Mouse (Mus musculus): ENCODE data around the gene Apip. TPM values are rescaled to one million over a fixed set of nuclear protein-coding genes. Genes with fewer than 3 reads are reported as not detected.

Gene Apip
- total and polyA plus RNA-seq, 3 experiments, result 34.6 to 39.7 TPM; not detected in 1

DNA sequence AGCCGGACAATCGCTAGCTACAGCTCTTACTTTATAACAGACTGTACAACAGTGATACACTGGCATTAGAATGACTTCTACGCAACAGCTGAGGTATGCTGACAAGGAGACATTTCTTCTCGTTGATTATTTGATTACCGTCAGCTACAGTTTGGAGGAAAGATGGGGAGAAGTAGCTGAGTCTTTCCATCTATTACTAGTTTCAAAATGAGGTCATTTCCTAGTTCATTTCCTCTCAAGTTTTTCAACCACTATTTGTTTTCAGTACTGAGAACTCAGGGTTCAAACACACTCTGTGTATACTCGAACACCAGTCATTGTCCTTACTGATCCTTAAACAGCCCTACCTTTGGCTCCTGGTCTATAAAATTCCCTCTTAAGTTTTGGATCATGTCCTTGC is 17.7 kb upstream of the Apip start:
- peaks cover 3 to 4% of the 10 kb centered on the region in 2 experiments; a peak in 3 of 4 replicates for H3K36me3 ChIP-seq (ENCODE audit: control insufficient read depth in 1 of 2, insufficient read depth in 2 of 2, low read length in 2 of 2)

GRCm38 (mm10) chr2:103058266-103058665 is 15.2 kb upstream of the Apip start:
- Histone ChIP-seq H3K27ac (ENCODE audit: control insufficient read depth, low read depth, low read length) (no peak overlapping the region), H3K9me3 (replicated peaks; ENCODE audit: insufficient read depth, low read length) (no peaks in the 10 kb centered on the region), H3K4me3 (ENCODE audit: control insufficient read depth in 1 of 2, insufficient read depth in 1 of 2, low read depth in 2 of 2, low read length in 2 of 2) (no peak overlapping the region), H3K79me2 (ENCODE audit: control insufficient read depth, insufficient read depth, low read length, poor library complexity) (peaks cover 23% of the 10 kb centered on the region), H3K4me1 (ENCODE audit: control insufficient read depth in 1 of 2, insufficient read depth in 2 of 2, low read length in 2 of 2) (peaks cover 0 to 3% of the 10 kb centered on the region in 2 experiments; a peak in 1 of 4 replicates), H3K36me3 (ENCODE audit: control insufficient read depth in 1 of 2, insufficient read depth in 2 of 2, low read length in 2 of 2) (peaks cover 4 to 7% of the 10 kb centered on the region in 2 experiments; a peak in 3 of 4 replicates), H3K9ac (ENCODE audit: control insufficient read depth, low read depth, low read length, poor library complexity, severe bottlenecking) (no peak overlapping the region), H3K27me3 (ENCODE audit: control insufficient read depth in 1 of 2, insufficient read depth in 2 of 2, low read length in 2 of 2) (no peaks in the 10 kb centered on the region)
- TF ChIP-seq MXI1 (IDR thresholded peaks at IDR 0.05; ENCODE audit: low read depth, low read length) (no peak), POLR2A (IDR thresholded peaks at IDR 0.05; ENCODE audit: control insufficient read depth in 1 of 2, insufficient read depth in 1 of 2, low read depth in 1 of 2, low read length in 2 of 2, poor library complexity in 1 of 2) (no peak), MAX (IDR thresholded peaks at IDR 0.05; ENCODE audit: low read length) (no peak), NELFE (IDR thresholded peaks at IDR 0.05; ENCODE audit: low read depth, low read length) (no peak), GATA1 (IDR thresholded peaks at IDR 0.05; ENCODE audit: low read depth, low read length) (no peak), BHLHE40 (IDR thresholded peaks at IDR 0.05; ENCODE audit: borderline replicate concordance, low read depth, low read length) (no peak)
- no peak for DNase-seq (ENCODE audit: low read depth, low spot score)

More for the DNA sequence above, 17.7 kb upstream of the Apip start:
- no peaks in the 10 kb centered on the region for H3K4me1 ChIP-seq (ENCODE audit: control insufficient read depth in 1 of 2, insufficient read depth in 2 of 2, low read length in 2 of 2)
- no peak for DNase-seq (ENCODE audit: low read depth, low spot score)
- H3K79me2 ChIP-seq (ENCODE audit: control insufficient read depth, insufficient read depth, low read length, poor library complexity), result peaks cover 9% of the 10 kb centered on the region
- no peak overlapping the region for H3K9ac ChIP-seq (ENCODE audit: control insufficient read depth, low read depth, low read length, poor library complexity, severe bottlenecking)
- no peak overlapping the region for H3K27ac ChIP-seq (ENCODE audit: control insufficient read depth, low read depth, low read length)
- TF ChIP-seq GABPA (IDR thresholded peaks at IDR 0.05; ENCODE audit: low read depth, low read length), result no peak
- TF ChIP-seq NRF1 (IDR thresholded peaks at IDR 0.05; ENCODE audit: insufficient read depth, low read depth, low read length, poor library complexity, severe bottlenecking), result no peak
- no peak for TF ChIP-seq CHD2 (IDR thresholded peaks at IDR 0.05; ENCODE audit: low read length)
- no peak overlapping the region for H3K4me3 ChIP-seq (ENCODE audit: control insufficient read depth in 1 of 2, insufficient read depth in 1 of 2, low read depth in 2 of 2, low read length in 2 of 2)
- H3K27me3 ChIP-seq (ENCODE audit: control insufficient read depth in 1 of 2, insufficient read depth in 2 of 2, low read length in 2 of 2), result no peaks in the 10 kb centered on the region
- H3K9me3 ChIP-seq (replicated peaks; ENCODE audit: insufficient read depth, low read length), result no peaks in the 10 kb centered on the region

DNA sequence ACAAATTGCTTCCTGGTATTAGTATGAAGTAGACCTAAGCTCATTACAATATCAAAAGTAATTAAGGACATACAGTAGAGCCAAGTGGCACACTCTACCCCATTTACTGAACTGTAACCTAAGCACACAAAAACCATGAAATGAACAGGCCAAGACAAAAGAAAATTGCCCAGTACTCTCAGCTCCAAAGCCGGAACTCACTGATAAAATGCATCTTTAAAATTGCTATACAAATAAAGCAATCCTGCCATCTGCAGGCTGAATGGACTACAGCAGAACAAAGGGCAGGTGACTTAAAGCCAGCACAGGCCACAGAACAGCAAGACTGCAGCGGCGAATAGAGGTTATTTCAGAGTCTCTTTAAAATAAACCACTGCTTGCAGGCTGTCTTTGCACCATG is 10.6 kb upstream of the Apip start:
- Histone ChIP-seq H3K79me2 (ENCODE audit: control insufficient read depth, insufficient read depth, low read length, poor library complexity) (peaks cover 39% of the 10 kb centered on the region), H3K27ac (ENCODE audit: control insufficient read depth, low read depth, low read length) (no peak overlapping the region), H3K4me3 (ENCODE audit: control insufficient read depth in 1 of 2, insufficient read depth in 1 of 2, low read depth in 2 of 2, low read length in 2 of 2) (no peak overlapping the region), H3K9ac (ENCODE audit: control insufficient read depth, low read depth, low read length, poor library complexity, severe bottlenecking) (no peak overlapping the region), H3K36me3 (ENCODE audit: control insufficient read depth in 1 of 2, insufficient read depth in 2 of 2, low read length in 2 of 2) (peaks cover 0 to 14% of the 10 kb centered on the region in 2 experiments; a peak in 2 of 4 replicates), H3K4me1 (ENCODE audit: control insufficient read depth in 1 of 2, insufficient read depth in 2 of 2, low read length in 2 of 2) (peaks cover 0 to 5% of the 10 kb centered on the region in 2 experiments; a peak in 2 of 4 replicates), H3K27me3 (ENCODE audit: control insufficient read depth in 1 of 2, insufficient read depth in 2 of 2, low read length in 2 of 2) (no peaks in the 10 kb centered on the region), H3K9me3 (replicated peaks; ENCODE audit: insufficient read depth, low read length) (no peaks in the 10 kb centered on the region)
- DNase-seq (ENCODE audit: low read depth, low spot score), result peak; percentile 76
- TF ChIP-seq ZMIZ1 (IDR thresholded peaks at IDR 0.05; ENCODE audit: low read depth, low read length) (no peak), MAX (IDR thresholded peaks at IDR 0.05; ENCODE audit: low read length) (no peak), SIN3A (IDR thresholded peaks at IDR 0.05; ENCODE audit: low read length) (no peak), KAT2A (conservative IDR thresholded peaks at IDR 0.05; ENCODE audit: low read depth, low read length) (no peak), JUND (IDR thresholded peaks at IDR 0.05; ENCODE audit: low read depth, low read length) (no peak), POLR2AphosphoS5 (IDR thresholded peaks at IDR 0.05; ENCODE audit: borderline replicate concordance, low read depth, low read length) (no peak), MYB (IDR thresholded peaks at IDR 0.05; ENCODE audit: low read depth, low read length) (no peak), CTCF (IDR thresholded peaks at IDR 0.05 in 2 of 3, conservative IDR thresholded peaks at IDR 0.05 in 1 of 3; ENCODE audit: control insufficient read depth in 1 of 3, insufficient read depth in 1 of 3, low read depth in 2 of 3, low read length in 3 of 3, poor library complexity in 1 of 3, severe bottlenecking in 1 of 3) (peak; percentile 39 to 82 (median 50)), HCFC1 (IDR thresholded peaks at IDR 0.05; ENCODE audit: low read depth, low read length) (no peak), MEF2A (IDR thresholded peaks at IDR 0.05; ENCODE audit: extremely low read depth, insufficient replicate concordance, low read depth, low read length, poor library complexity, severe bottlenecking) (no peak), E2F4 (IDR thresholded peaks at IDR 0.05; ENCODE audit: borderline replicate concordance, low read depth, low read length) (no peak), UBTF (IDR thresholded peaks at IDR 0.05; ENCODE audit: borderline replicate concordance, insufficient read depth, low read depth, low read length) (no peak), CHD1 (IDR thresholded peaks at IDR 0.05; ENCODE audit: low read depth, low read length) (no peak), BHLHE40 (IDR thresholded peaks at IDR 0.05; ENCODE audit: borderline replicate concordance, low read depth, low read length) (0 out of 2 replicates have a peak, but pooled peaks have one; percentile 24), ELF1 (IDR thresholded peaks at IDR 0.05; ENCODE audit: low read depth, low read length) (0 out of 2 replicates have a peak, but pooled peaks have one; percentile 58), SMC3 (IDR thresholded peaks at IDR 0.05; ENCODE audit: low read depth, low read length) (peak; percentile 77), POLR2AphosphoS2 (IDR thresholded peaks at IDR 0.05; ENCODE audit: low read length) (no peak), CHD2 (IDR thresholded peaks at IDR 0.05; ENCODE audit: low read length) (no peak), POLR2A (IDR thresholded peaks at IDR 0.05; ENCODE audit: control insufficient read depth in 1 of 2, insufficient read depth in 1 of 2, low read depth in 1 of 2, low read length in 2 of 2, poor library complexity in 1 of 2) (no peak), GABPA (IDR thresholded peaks at IDR 0.05; ENCODE audit: low read depth, low read length) (no peak), TCF12 (IDR thresholded peaks at IDR 0.05; ENCODE audit: low read depth, low read length) (peak; percentile 19; the same call in 1 of the 2 replicates)

Measured in MEL (cell line).